Mouse (Mus musculus) lung, postnatal 0 days (tissue): ENCODE results near the gene Ndfip2. TPM values are rescaled to one million over a fixed set of nuclear protein-coding genes. Genes with fewer than 3 reads are reported as not detected.

Experiments
- ATAC-seq: fragments of 200-750 bp; cut with Nextera tagmentation; 2 replicates; pipeline ENCODE4 v1.8.0; 2017; ENCODE audit warnings: moderate library complexity
- DNase-seq: peaks from one replicate; pipeline ENCODE4 v3.0.0-alpha.2; 2016; ENCODE audit warnings: low spot score
- H3K27ac ChIP-seq: fragments of 300-500 bp; sonication (generic); 2 replicates; pipeline ENCODE4 v1.5.1; 2014; ENCODE audit warnings: antibody characterized with exemption, mild to moderate bottlenecking, low read length, mixed read lengths
- H3K27me3 ChIP-seq: fragments of 300-500 bp; sonication (generic); replicated peaks from 2 replicates; pipeline ENCODE4 v1.6.1; 2014; ENCODE audit warnings: low read length, mixed read lengths; ENCODE audit not compliant: insufficient read depth
- H3K36me3 ChIP-seq: fragments of 300-500 bp; sonication (generic); 2 replicates; pipeline ENCODE4 v1.6.1; 2014; ENCODE audit warnings: low read length, mixed read lengths; ENCODE audit not compliant: insufficient read depth
- H3K4me1 ChIP-seq: fragments of 300-500 bp; sonication (generic); 2 replicates; pipeline ENCODE4 v1.6.1; 2014; ENCODE audit warnings: antibody characterized with exemption, low read depth, low read length, mixed read lengths; ENCODE audit not compliant: insufficient read depth
- H3K4me2 ChIP-seq: fragments of 300-500 bp; sonication (generic); replicated peaks from 2 replicates; pipeline ENCODE4 v1.6.1; 2014; ENCODE audit warnings: low read depth, mild to moderate bottlenecking, low read length, moderate library complexity, mixed read lengths
- H3K4me3 ChIP-seq: fragments of 300-500 bp; sonication (generic); 2 replicates; pipeline ENCODE4 v1.5.1; 2014; ENCODE audit warnings: low read depth, low read length
- H3K9ac ChIP-seq: fragments of 300-500 bp; sonication (generic); replicated peaks from 2 replicates; pipeline ENCODE4 v1.6.1; 2014; ENCODE audit warnings: low read depth, mild to moderate bottlenecking
- H3K9me3 ChIP-seq: fragments of 300-500 bp; sonication (generic); 2 replicates; pipeline ENCODE4 v1.6.1; 2016; ENCODE audit warnings: low read length, mixed read lengths
- CTCF ChIP-seq: IDR thresholded peaks from 2 replicates; pipeline ENCODE4 v1.5.1; 2016; ENCODE audit warnings: antibody characterized with exemption, mild to moderate bottlenecking
- EP300 ChIP-seq: IDR thresholded peaks from 2 replicates; pipeline ENCODE4 v1.6.1; 2016; ENCODE audit warnings: antibody characterized with exemption, mild to moderate bottlenecking, control low read depth
- WGBS: fragments of 180-500 bp; shearing (Covaris S2); extraction: QIAGEN DNeasy Blood & Tissue Kit; methylation state at CpG from one replicate; pipeline ENCODE4 v1.1.7; 2014; 5-methylcytosine and 5-hydroxymethylcytosine counted together
- polyA plus RNA-seq: library from polyadenylated mRNA; unstranded; fragments of >200 nt; fragmentation: Nextera tagmentation; extraction: Ambion mirVana; gene quantifications from 2 replicates; pipeline ENCODE4 v1.2.1, GENCODE M21; 2015

Gene Ndfip2
- polyA plus RNA-seq, 1 experiment from 2014 or later, result 76.7 TPM

DNA sequence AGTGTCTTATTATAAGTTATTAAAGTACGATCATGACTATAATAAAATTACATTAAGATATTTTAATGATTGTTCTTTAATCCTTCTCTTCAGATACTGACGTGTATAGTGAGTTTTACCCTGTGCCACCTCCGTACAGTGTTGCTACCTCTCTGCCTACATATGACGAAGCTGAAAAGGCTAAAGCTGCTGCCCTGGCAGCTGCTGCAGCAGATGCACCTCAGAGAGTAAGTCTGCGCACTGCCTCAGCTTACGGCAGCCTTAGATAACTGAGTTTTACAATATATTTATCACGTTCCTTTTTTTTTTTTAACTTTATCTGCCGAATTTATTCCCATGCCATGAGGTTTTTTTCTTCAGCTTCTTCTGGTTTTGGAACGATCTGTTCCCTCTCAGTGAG, 33.8 kb downstream of the Ndfip2 start:
- no peak for DNase-seq
- no peaks in the 10 kb centered on the region for H3K4me1 ChIP-seq

DNA sequence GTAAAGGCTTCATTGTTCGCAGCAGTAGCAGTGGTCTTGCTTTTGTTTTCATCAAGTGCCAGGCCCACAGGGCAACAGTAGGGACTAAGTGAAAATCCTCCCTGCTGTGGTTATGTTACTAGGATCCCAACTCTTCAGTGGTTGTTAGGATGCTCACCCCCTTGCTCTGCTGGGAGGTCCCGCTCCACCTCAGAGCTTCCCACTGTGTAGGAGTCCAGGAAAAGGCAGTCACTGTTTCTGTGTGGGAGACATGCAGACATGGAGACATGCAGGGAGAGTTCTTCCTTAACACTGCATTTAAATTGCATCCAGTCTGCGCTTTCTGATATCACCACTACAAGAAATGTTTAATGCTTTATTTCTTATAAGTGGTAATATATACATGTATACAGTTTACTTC, 35.4 kb downstream of the Ndfip2 start:
- 89% methylated on average over 3 of the region's 3 CpGs for WGBS
- no peak for ATAC-seq
- no peak overlapping the region for H3K4me3 ChIP-seq
- no peaks in the 10 kb centered on the region for H3K27me3 ChIP-seq
- H3K27ac ChIP-seq, result no peak overlapping the region
- H3K4me1 ChIP-seq, result no peaks in the 10 kb centered on the region
- no peak overlapping the region for H3K4me2 ChIP-seq
- TF ChIP-seq CTCF (no peak), EP300 (no peak)
- peaks cover 6% of the 10 kb centered on the region; the same call in 1 of the 2 replicates for H3K36me3 ChIP-seq
- no peaks in the 10 kb centered on the region for H3K9me3 ChIP-seq
- DNase-seq, result no peak
- H3K9ac ChIP-seq, result no peak overlapping the region

More for the DNA sequence above, 33.8 kb downstream of the Ndfip2 start:
- H3K4me3 ChIP-seq, result no peak overlapping the region
- TF ChIP-seq EP300 (no peak), CTCF (no peak)
- H3K27ac ChIP-seq, result no peak overlapping the region
- H3K9ac ChIP-seq, result no peak overlapping the region
- H3K27me3 ChIP-seq, result no peaks in the 10 kb centered on the region
- no peak for ATAC-seq
- 0 out of 2 replicates have a peak, but pooled peaks cover 3% of the 10 kb centered on the region for H3K36me3 ChIP-seq
- no peaks in the 10 kb centered on the region for H3K9me3 ChIP-seq
- H3K4me2 ChIP-seq, result no peak overlapping the region
- 86% methylated on average over 9 of the region's 9 CpGs for WGBS

DNA sequence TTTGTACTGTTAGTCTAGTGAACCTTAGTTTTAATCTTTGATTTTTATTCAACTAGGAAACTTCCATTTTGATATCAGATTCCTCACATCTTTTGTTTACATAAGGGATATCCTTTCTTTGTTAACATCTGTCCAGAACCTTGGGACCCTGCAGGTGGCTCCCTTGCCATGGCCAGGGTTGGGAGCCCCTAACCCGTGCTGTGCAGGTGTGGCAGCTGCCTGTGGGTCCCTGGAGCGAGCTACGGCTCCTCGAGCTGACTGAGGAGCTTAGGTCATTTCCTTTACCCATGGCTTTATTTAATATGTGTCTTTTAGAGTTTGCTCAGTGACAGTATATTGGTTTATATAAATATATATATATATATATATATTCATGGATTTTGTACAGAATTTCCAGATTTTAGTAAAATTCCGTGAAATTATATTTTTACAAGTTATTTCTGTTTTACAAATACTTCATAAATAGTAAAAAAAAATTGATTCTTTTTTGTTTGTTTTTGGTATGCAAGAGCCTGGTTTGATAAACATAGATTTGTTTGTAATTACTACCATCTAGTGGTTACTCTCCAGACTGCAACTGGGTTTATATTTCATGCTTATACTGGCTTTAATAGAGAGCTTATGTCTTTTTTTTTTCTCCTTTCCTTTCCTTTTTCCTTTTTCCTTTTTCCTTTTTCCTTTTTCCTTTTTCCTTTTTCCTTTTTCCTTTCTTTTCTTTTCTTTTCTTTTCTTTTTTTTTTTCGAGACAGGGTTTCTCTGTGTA, 37.6 kb downstream of the Ndfip2 start:
- H3K27me3 ChIP-seq, result no peaks in the 10 kb centered on the region
- WGBS, result 50% methylated on average over 6 of the region's 6 CpGs
- DNase-seq, result peak; percentile 68
- no peak overlapping the region for H3K27ac ChIP-seq
- no peak for ATAC-seq
- no peaks in the 10 kb centered on the region for H3K4me1 ChIP-seq
- no peak overlapping the region for H3K4me3 ChIP-seq
- TF ChIP-seq CTCF (peak; percentile 62), EP300 (no peak)
- no peaks in the 10 kb centered on the region for H3K9me3 ChIP-seq
- H3K36me3 ChIP-seq, result peaks cover 6% of the 10 kb centered on the region; the same call in 1 of the 2 replicates
- H3K9ac ChIP-seq, result no peak overlapping the region
- no peak overlapping the region for H3K4me2 ChIP-seq

DNA sequence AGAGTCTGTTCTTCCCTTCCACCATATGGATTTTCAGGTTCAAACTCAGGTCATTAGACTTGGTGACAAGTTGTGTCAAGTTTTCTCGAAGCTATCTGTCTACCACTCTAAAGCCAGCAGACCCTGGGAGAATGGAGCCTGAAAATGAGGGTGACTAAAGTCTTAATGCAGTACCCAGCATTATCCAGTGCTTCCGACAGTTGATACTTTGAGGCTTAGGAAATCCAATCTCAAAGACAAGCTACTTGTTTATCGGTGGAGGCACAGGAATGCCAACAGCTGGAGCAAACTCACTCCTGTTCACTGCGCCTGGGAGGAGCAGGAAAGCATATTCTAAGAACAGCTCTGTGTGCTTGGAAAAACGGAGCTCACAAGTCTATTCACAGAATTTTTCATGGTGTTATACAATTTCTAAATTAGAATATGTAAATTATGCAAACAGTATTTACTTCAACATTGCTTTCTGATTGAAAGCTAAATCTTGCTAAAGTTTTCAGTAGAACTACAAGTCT, 41.4 kb downstream of the Ndfip2 start:
- Histone ChIP-seq H3K9me3 (no peaks in the 10 kb centered on the region), H3K27ac (no peak overlapping the region), H3K9ac (no peak overlapping the region), H3K4me2 (no peak overlapping the region), H3K36me3 (peaks cover 11% of the 10 kb centered on the region; the same call in 1 of the 2 replicates), H3K4me1 (no peaks in the 10 kb centered on the region), H3K27me3 (no peaks in the 10 kb centered on the region), H3K4me3 (no peak overlapping the region)
- ATAC-seq (no peak), DNase-seq (no peak)
- 81% methylated on average over 5 of the region's 5 CpGs for WGBS
- TF ChIP-seq CTCF (no peak), EP300 (no peak)

- no peak overlapping the region for H3K9ac ChIP-seq
- no peak overlapping the region for H3K27ac ChIP-seq
- ATAC-seq (no peak), DNase-seq (peak; percentile 21)
- H3K27me3 ChIP-seq, result no peaks in the 10 kb centered on the region
- WGBS, result 68% methylated on average over 10 of the region's 10 CpGs
- H3K9me3 ChIP-seq, result no peaks in the 10 kb centered on the region
- H3K36me3 ChIP-seq, result peaks cover 11% of the 10 kb centered on the region; the same call in 1 of the 2 replicates
- no peaks in the 10 kb centered on the region for H3K4me1 ChIP-seq
- TF ChIP-seq CTCF (no peak), EP300 (no peak)
- H3K4me2 ChIP-seq, result no peak overlapping the region
- no peak overlapping the region for H3K4me3 ChIP-seq
These were observed 42.2 kb downstream of the Ndfip2 start for GRCm38 (mm10) chr14:105300551-105300950.

GRCm38 (mm10) chr14:105302708-105303107, 44.3 kb downstream of the Ndfip2 start:
- Histone ChIP-seq H3K4me2 (no peak overlapping the region), H3K36me3 (peaks cover 9% of the 10 kb centered on the region; the same call in 1 of the 2 replicates), H3K9me3 (no peaks in the 10 kb centered on the region), H3K4me3 (no peak overlapping the region), H3K9ac (no peak overlapping the region), H3K4me1 (no peaks in the 10 kb centered on the region), H3K27me3 (no peaks in the 10 kb centered on the region), H3K27ac (no peak overlapping the region)
- TF ChIP-seq CTCF (peak; percentile 16; the same call in 1 of the 2 replicates), EP300 (no peak)
- ATAC-seq, result no peak
- 73% methylated on average over 4 of the region's 4 CpGs for WGBS
- DNase-seq, result no peak
